Mouse (Mus musculus) midbrain, embryonic 12.5 days (tissue): ENCODE measurements around the gene Drc3. TPM values are rescaled to one million over a fixed set of nuclear protein-coding genes. Genes with fewer than 3 reads are reported as not detected.

ENCODE experiments used
- ATAC-seq: fragments of 200-750 bp; cut with Nextera tagmentation; 2 replicates; pipeline ENCODE4 v1.8.0; 2017; ENCODE audit warnings: low read depth, moderate TSS enrichment, moderate library complexity; ENCODE audit not compliant: low FRiP score
- H3K27ac ChIP-seq: fragments of 300-500 bp; sonication (generic); replicated peaks from 2 replicates; pipeline ENCODE4 v1.5.1; 2016; ENCODE audit warnings: mild to moderate bottlenecking
- H3K27me3 ChIP-seq: fragments of 300-500 bp; sonication (generic); 2 replicates; pipeline ENCODE4 v1.6.1; 2016; ENCODE audit warnings: mild to moderate bottlenecking
- H3K36me3 ChIP-seq: fragments of 300-500 bp; sonication (generic); 2 replicates; pipeline ENCODE4 v1.6.1; 2016
- H3K4me1 ChIP-seq: fragments of 300-500 bp; sonication (generic); 2 replicates; pipeline ENCODE4 v1.6.1; 2016
- H3K4me2 ChIP-seq: fragments of 300-500 bp; sonication (generic); replicated peaks from 2 replicates; pipeline ENCODE4 v1.6.1; 2016; ENCODE audit warnings: mild to moderate bottlenecking, moderate library complexity
- H3K4me3 ChIP-seq: fragments of 300-500 bp; sonication (generic); 2 replicates; pipeline ENCODE4 v1.5.1; 2016; ENCODE audit warnings: mild to moderate bottlenecking
- H3K9ac ChIP-seq: fragments of 300-500 bp; sonication (generic); replicated peaks from 2 replicates; pipeline ENCODE4 v1.6.1; 2016; ENCODE audit warnings: mild to moderate bottlenecking, moderate library complexity
- H3K9me3 ChIP-seq: fragments of 300-500 bp; sonication (generic); 2 replicates; pipeline ENCODE4 v1.6.1; 2016; ENCODE audit warnings: mild to moderate bottlenecking
- WGBS: fragments of 180-500 bp; shearing (Covaris S2); methylation state at CpG from one replicate; pipeline ENCODE4 v1.1.7; 2016; 5-methylcytosine and 5-hydroxymethylcytosine counted together
- polyA plus RNA-seq: library from polyadenylated mRNA; unstranded; fragments of >200 nt; fragmentation: Nextera tagmentation; extraction: Ambion mirVana; gene quantifications from 2 replicates; pipeline ENCODE4 v1.2.1, GENCODE M21; 2016

Drc3 gene
- polyA plus RNA-seq, 1 experiment from 2014 or later, result 2.5 TPM

GRCm38 (mm10) chr11:60368909-60369308, 15.8 kb downstream of the Drc3 start:
- Histone ChIP-seq H3K27ac (no peak overlapping the region), H3K9ac (no peak overlapping the region), H3K4me2 (no peak overlapping the region), H3K27me3 (no peaks in the 10 kb centered on the region), H3K4me1 (peaks cover 6% of the 10 kb centered on the region), H3K36me3 (no peaks in the 10 kb centered on the region), H3K4me3 (no peak overlapping the region), H3K9me3 (no peaks in the 10 kb centered on the region)
- no peak for ATAC-seq
- 76% methylated on average over 4 of the region's 4 CpGs for WGBS

- Histone ChIP-seq H3K4me1 (peaks cover 6% of the 10 kb centered on the region), H3K4me2 (no peak overlapping the region), H3K9ac (no peak overlapping the region), H3K9me3 (no peaks in the 10 kb centered on the region), H3K27ac (no peak overlapping the region), H3K36me3 (no peaks in the 10 kb centered on the region), H3K4me3 (no peak overlapping the region), H3K27me3 (no peaks in the 10 kb centered on the region)
- ATAC-seq, result no peak
- 74% methylated on average over 4 of the region's 4 CpGs for WGBS
Observed at GRCm38 (mm10) chr11:60369448-60369847, 16.3 kb downstream of the Drc3 start.

GRCm38 (mm10) chr11:60370431-60370830, 17.3 kb downstream of the Drc3 start:
- Histone ChIP-seq H3K4me1 (peaks cover 6% of the 10 kb centered on the region), H3K9me3 (no peaks in the 10 kb centered on the region), H3K4me2 (no peak overlapping the region), H3K36me3 (no peaks in the 10 kb centered on the region), H3K4me3 (no peak overlapping the region), H3K27ac (no peak overlapping the region), H3K27me3 (no peaks in the 10 kb centered on the region), H3K9ac (no peak overlapping the region)
- WGBS, result 90% methylated on average over 13 of the region's 13 CpGs
- ATAC-seq, result no peak

- WGBS, result 90% methylated on average over 6 of the region's 6 CpGs
- H3K36me3 ChIP-seq, result no peaks in the 10 kb centered on the region
- H3K27me3 ChIP-seq, result no peaks in the 10 kb centered on the region
- H3K9me3 ChIP-seq, result no peaks in the 10 kb centered on the region
- no peak overlapping the region for H3K9ac ChIP-seq
- no peak overlapping the region for H3K4me3 ChIP-seq
- ATAC-seq, result no peak
- H3K27ac ChIP-seq, result no peak overlapping the region
- H3K4me1 ChIP-seq, result no peaks in the 10 kb centered on the region
- no peak overlapping the region for H3K4me2 ChIP-seq
Observed at GRCm38 (mm10) chr11:60374481-60374880, 21.4 kb downstream of the Drc3 start.

- ATAC-seq, result no peak
- Histone ChIP-seq H3K36me3 (no peaks in the 10 kb centered on the region), H3K9ac (no peak overlapping the region), H3K4me2 (no peak overlapping the region), H3K27me3 (no peaks in the 10 kb centered on the region), H3K9me3 (no peaks in the 10 kb centered on the region), H3K27ac (no peak overlapping the region), H3K4me1 (peaks cover 15% of the 10 kb centered on the region), H3K4me3 (no peak overlapping the region)
- WGBS, result 87% methylated on average over 6 of the region's 6 CpGs
Observed at GRCm38 (mm10) chr11:60383518-60383917, 30.4 kb downstream of the Drc3 start.

GRCm38 (mm10) chr11:60384762-60385421, 31.8 kb downstream of the Drc3 start:
- Histone ChIP-seq H3K4me3 (peak overlapping the region; percentile 21), H3K27ac (peak overlapping the region; percentile 84), H3K9ac (peak overlapping the region; percentile 49), H3K9me3 (no peaks in the 10 kb centered on the region), H3K36me3 (no peaks in the 10 kb centered on the region), H3K4me2 (peak overlapping the region; percentile 53), H3K27me3 (no peaks in the 10 kb centered on the region), H3K4me1 (peaks cover 15% of the 10 kb centered on the region)
- ATAC-seq, result peak; percentile 38; the same call in 1 of the 2 replicates
- WGBS, result 7% methylated on average over 16 of the region's 16 CpGs

- no peak overlapping the region for H3K9ac ChIP-seq
- no peaks in the 10 kb centered on the region for H3K27me3 ChIP-seq
- no peaks in the 10 kb centered on the region for H3K36me3 ChIP-seq
- ATAC-seq, result no peak
- H3K9me3 ChIP-seq, result no peaks in the 10 kb centered on the region
- no peak overlapping the region for H3K4me3 ChIP-seq
- no peak overlapping the region for H3K4me2 ChIP-seq
- H3K4me1 ChIP-seq, result peaks cover 15% of the 10 kb centered on the region
- H3K27ac ChIP-seq, result peak overlapping the region; percentile 84
- 86% methylated on average over 5 of the region's 5 CpGs for WGBS
Observed at GRCm38 (mm10) chr11:60385946-60386345, 32.8 kb downstream of the Drc3 start.

GRCm38 (mm10) chr11:60387944-60388343, 34.8 kb downstream of the Drc3 start:
- no peak for ATAC-seq
- 91% methylated on average over 2 of the region's 2 CpGs for WGBS
- H3K9ac ChIP-seq, result no peak overlapping the region
- no peak overlapping the region for H3K27ac ChIP-seq
- no peaks in the 10 kb centered on the region for H3K36me3 ChIP-seq
- no peaks in the 10 kb centered on the region for H3K9me3 ChIP-seq
- no peak overlapping the region for H3K4me2 ChIP-seq
- H3K4me3 ChIP-seq, result no peak overlapping the region
- H3K27me3 ChIP-seq, result no peaks in the 10 kb centered on the region
- H3K4me1 ChIP-seq, result peaks cover 15% of the 10 kb centered on the region

GRCm38 (mm10) chr11:60391346-60391745, 38.2 kb downstream of the Drc3 start:
- 86% methylated on average over 6 of the region's 6 CpGs for WGBS

GRCm38 (mm10) chr11:60396546-60396945, 43.4 kb downstream of the Drc3 start:
- 82% methylated on average over 6 of the region's 6 CpGs for WGBS
- peaks cover 11% of the 10 kb centered on the region for H3K36me3 ChIP-seq
- no peak overlapping the region for H3K9ac ChIP-seq
- H3K27ac ChIP-seq, result no peak overlapping the region
- H3K9me3 ChIP-seq, result no peaks in the 10 kb centered on the region
- H3K4me3 ChIP-seq, result no peak overlapping the region
- no peak overlapping the region for H3K4me2 ChIP-seq
- no peak for ATAC-seq
- H3K4me1 ChIP-seq, result no peaks in the 10 kb centered on the region; the same call in 1 of the 2 replicates
- no peaks in the 10 kb centered on the region for H3K27me3 ChIP-seq

More at GRCm38 (mm10) chr11:60391346-60391745, 38.2 kb downstream of the Drc3 start:
- Histone ChIP-seq H3K27ac (no peak overlapping the region), H3K9ac (no peak overlapping the region), H3K4me2 (no peak overlapping the region), H3K36me3 (no peaks in the 10 kb centered on the region), H3K27me3 (no peaks in the 10 kb centered on the region), H3K9me3 (no peaks in the 10 kb centered on the region), H3K4me1 (no peaks in the 10 kb centered on the region), H3K4me3 (no peak overlapping the region)
- no peak for ATAC-seq

- Histone ChIP-seq H3K27me3 (no peaks in the 10 kb centered on the region), H3K4me3 (no peak overlapping the region), H3K4me2 (no peak overlapping the region), H3K27ac (no peak overlapping the region), H3K9me3 (no peaks in the 10 kb centered on the region), H3K36me3 (peaks cover 17% of the 10 kb centered on the region), H3K4me1 (no peaks in the 10 kb centered on the region; the same call in 1 of the 2 replicates), H3K9ac (no peak overlapping the region)
- ATAC-seq, result no peak
- 95% methylated on average over 2 of the region's 2 CpGs for WGBS
Observed at GRCm38 (mm10) chr11:60397172-60397571, 44.0 kb downstream of the Drc3 start.

GRCm38 (mm10) chr11:60406606-60407005, 53.5 kb downstream of the Drc3 start:
- H3K4me1 ChIP-seq, result no peaks in the 10 kb centered on the region
- H3K4me3 ChIP-seq, result no peak overlapping the region
- no peaks in the 10 kb centered on the region for H3K9me3 ChIP-seq
- no peak overlapping the region for H3K27ac ChIP-seq
- H3K27me3 ChIP-seq, result no peaks in the 10 kb centered on the region
- peaks cover 70% of the 10 kb centered on the region for H3K36me3 ChIP-seq
- no peak overlapping the region for H3K4me2 ChIP-seq
- WGBS, result 96% methylated on average over 1 of the region's 1 CpGs
- ATAC-seq, result no peak
- no peak overlapping the region for H3K9ac ChIP-seq

GRCm38 (mm10) chr11:60412173-60412572, 59.0 kb downstream of the Drc3 start:
- Histone ChIP-seq H3K36me3 (peaks cover 19% of the 10 kb centered on the region), H3K27ac (no peak overlapping the region)

More at GRCm38 (mm10) chr11:60412173-60412572, 59.0 kb downstream of the Drc3 start:
- Histone ChIP-seq H3K4me3 (no peak overlapping the region), H3K27me3 (no peaks in the 10 kb centered on the region), H3K9ac (no peak overlapping the region), H3K9me3 (no peaks in the 10 kb centered on the region), H3K4me1 (peaks cover 11% of the 10 kb centered on the region), H3K4me2 (no peak overlapping the region)
- 14% methylated on average over 3 of the region's 3 CpGs for WGBS
- ATAC-seq, result no peak
